Mouse (Mus musculus) lung, adult 2 months (tissue): ENCODE results near the gene Zfp579.

Experiments
- CTCF ChIP-seq: fragments of 200-500 bp; IDR thresholded peaks from 2 replicates; pipeline ENCODE4 v1.5.1; 2011; ENCODE audit warnings: mild to moderate bottlenecking, low read length, control low read depth; ENCODE audit not compliant: insufficient read depth
- POLR2A ChIP-seq: fragments of 200-500 bp; IDR thresholded peaks from 2 replicates; pipeline ENCODE4 v1.6.1; 2011; ENCODE audit warnings: low read depth, mild to moderate bottlenecking, control low read depth, low read length, borderline replicate concordance; ENCODE audit errors: extremely low read depth

DNA sequence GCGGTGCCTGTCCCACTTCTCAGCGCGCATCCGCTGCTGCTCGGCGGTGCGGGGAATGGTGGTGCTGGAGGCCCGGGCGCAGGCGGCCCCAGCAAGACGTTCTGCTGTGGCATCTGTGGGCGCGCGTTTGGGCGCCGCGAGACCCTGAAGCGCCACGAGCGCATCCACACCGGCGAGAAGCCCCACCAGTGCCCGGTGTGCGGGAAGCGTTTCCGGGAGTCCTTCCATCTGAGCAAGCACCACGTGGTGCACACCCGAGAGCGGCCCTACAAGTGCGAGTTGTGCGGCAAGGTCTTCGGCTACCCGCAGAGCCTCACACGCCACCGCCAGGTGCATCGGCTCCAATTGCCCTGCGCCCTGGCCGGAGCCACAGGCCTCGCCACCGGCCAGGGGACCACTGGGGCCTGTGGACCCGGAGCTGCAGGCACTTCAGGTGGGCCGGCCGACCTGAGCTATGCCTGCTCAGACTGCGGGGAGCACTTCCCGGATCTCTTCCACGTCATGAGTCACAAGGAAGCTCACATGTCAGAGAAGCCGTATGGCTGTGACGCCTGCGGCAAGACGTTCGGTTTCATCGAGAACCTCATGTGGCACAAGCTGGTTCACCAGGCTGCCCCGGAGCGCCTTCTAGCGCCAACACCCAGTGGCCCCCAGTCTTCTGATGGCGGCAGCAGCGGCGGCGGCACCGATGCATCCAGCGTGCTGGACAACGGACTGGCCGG lies 34.8 kb upstream of the Zfp579 start:
- TF ChIP-seq CTCF, result no peak
- TF ChIP-seq POLR2A, result no peak
